Comparison of ENCODE assay signal across 19 mouse cellular contexts in genomic region chr17:66960557-66960956, GRCm38 (mm10).
"Had no signal": no experiment of that assay in that cellular context is flagged by ENCODE, and none has a peak within 500 bp of the region (broad histone marks: within the 10 kb centered on the region; RNA-seq: fewer than 3 reads in every experiment).

No protein-coding gene starts in this region.

- H3K9me3 ChIP-seq: liver, embryonic 13.5 days; liver, embryonic 15.5 days; lung, embryonic 15.5 days; midbrain, embryonic 13.5 days; midbrain, embryonic 15.5 days; stomach, embryonic 15.5 days had no signal

- H3K27me3 ChIP-seq: liver, embryonic 13.5 days; liver, embryonic 15.5 days; lung, embryonic 15.5 days; megakaryocyte, embryonic 14.5 days; midbrain, embryonic 13.5 days; midbrain, embryonic 15.5 days; stomach, embryonic 15.5 days had no signal

- DNase-seq: liver, embryonic 13.5 days; liver, postnatal 0 days; lung, adult 2 months; lung, postnatal 14 days; lung, postnatal 36 days; right cerebral cortex, postnatal 14 days; thymus, adult 2 months; thymus, postnatal 14 days; thymus, postnatal 36 days had no signal

- H3K9ac ChIP-seq: liver, embryonic 13.5 days; liver, embryonic 15.5 days; liver, postnatal 0 days; lung, embryonic 15.5 days; midbrain, embryonic 13.5 days; midbrain, embryonic 15.5 days; stomach, embryonic 15.5 days had no signal

- H3K36me3 ChIP-seq: liver, embryonic 13.5 days; liver, embryonic 15.5 days; lung, embryonic 15.5 days; midbrain, embryonic 13.5 days; midbrain, embryonic 15.5 days; stomach, embryonic 15.5 days had no signal

- H3K27ac ChIP-seq: liver, embryonic 13.5 days; liver, embryonic 15.5 days; lung, embryonic 15.5 days; macrophage; midbrain, embryonic 13.5 days; midbrain, embryonic 15.5 days; stomach, embryonic 15.5 days; stomach, postnatal 0 days had no signal

- H3K4me1 ChIP-seq: liver, embryonic 13.5 days; liver, embryonic 15.5 days; lung, embryonic 15.5 days; megakaryocyte, embryonic 14.5 days; midbrain, embryonic 13.5 days; midbrain, embryonic 15.5 days; stomach, embryonic 15.5 days had no signal

- ATAC-seq: liver, postnatal 0 days; lung, postnatal 0 days; midbrain, embryonic 13.5 days; midbrain, embryonic 15.5 days had no signal

- H3K4me2 ChIP-seq: liver, embryonic 13.5 days; liver, embryonic 15.5 days; lung, embryonic 15.5 days; midbrain, embryonic 11.5 days; midbrain, embryonic 13.5 days; midbrain, embryonic 15.5 days; stomach, embryonic 15.5 days had no signal

- H3K4me3 ChIP-seq: liver, embryonic 13.5 days; liver, embryonic 15.5 days; lung, embryonic 15.5 days; megakaryocyte, embryonic 14.5 days; midbrain, embryonic 13.5 days; midbrain, embryonic 15.5 days; stomach, embryonic 15.5 days had no signal
